Mouse (Mus musculus): ENCODE results near the gene Prmt3.

DNA sequence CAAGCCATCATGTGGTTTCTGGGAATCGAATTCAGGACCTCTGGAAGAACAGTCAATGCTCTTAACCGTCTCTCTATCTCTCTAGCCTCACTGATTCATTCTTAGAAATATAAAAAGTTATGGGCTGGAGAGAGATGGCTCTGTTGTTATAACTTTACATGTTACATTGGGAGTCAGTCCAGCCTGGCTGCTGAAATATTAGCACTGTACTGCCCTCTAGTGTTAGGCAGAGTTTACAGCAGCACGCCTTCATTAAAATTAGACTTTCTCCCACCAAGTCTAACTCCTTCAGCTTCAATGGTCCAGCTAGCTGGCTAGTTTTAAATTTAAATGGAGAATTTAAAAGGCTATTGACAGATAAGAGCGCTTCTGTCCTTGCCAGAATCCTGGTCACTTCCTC, 27.0 kb upstream of the Prmt3 start:
- TF ChIP-seq EP300 (IDR thresholded peaks at IDR 0.05; ENCODE audit: low read depth in 1 of 2, low read length in 2 of 2) (no peak), HCFC1 (IDR thresholded peaks at IDR 0.05; ENCODE audit: low read depth, low read length) (no peak), ZNF384 (IDR thresholded peaks at IDR 0.05; ENCODE audit: low read depth, low read length) (no peak), SMC3 (IDR thresholded peaks at IDR 0.05; ENCODE audit: low read depth, low read length) (peak; percentile 79), MXI1 (IDR thresholded peaks at IDR 0.05; ENCODE audit: low read depth, low read length) (no peak), POLR2AphosphoS2 (IDR thresholded peaks at IDR 0.05; ENCODE audit: low read length) (no peak), CTCF (IDR thresholded peaks at IDR 0.05 in 2 of 3, conservative IDR thresholded peaks at IDR 0.05 in 1 of 3; ENCODE audit: control insufficient read depth in 1 of 3, insufficient read depth in 1 of 3, low read depth in 2 of 3, low read length in 3 of 3, poor library complexity in 1 of 3, severe bottlenecking in 1 of 3) (peak; percentile 56 to 92 (median 87)), NELFE (IDR thresholded peaks at IDR 0.05; ENCODE audit: low read depth, low read length) (no peak), BHLHE40 (IDR thresholded peaks at IDR 0.05; ENCODE audit: borderline replicate concordance, low read depth, low read length) (no peak), POLR2A (IDR thresholded peaks at IDR 0.05; ENCODE audit: control insufficient read depth in 1 of 2, insufficient read depth in 1 of 2, low read depth in 1 of 2, low read length in 2 of 2, poor library complexity in 1 of 2) (no peak)
